Mouse (Mus musculus): ENCODE measurements around the gene Rnf212.

GRCm38 (mm10) chr5:108715974-108716373 is 58.8 kb downstream of the Rnf212 start:
- TF ChIP-seq CTCF (IDR thresholded peaks at IDR 0.05; ENCODE audit: low read depth) (no peak), EP300 (IDR thresholded peaks at IDR 0.05; ENCODE audit: low read depth) (no peak)

Measured in liver, embryonic 14.5 days (tissue).